Mouse (Mus musculus) megakaryocyte, embryonic 14.5 days (primary cell): ENCODE data around the gene Tnfsf12. TPM values are rescaled to one million over a fixed set of nuclear protein-coding genes. Genes with fewer than 3 reads are reported as not detected.

Experiments used
- H3K27me3 ChIP-seq: replicated peaks from 2 replicates; pipeline ENCODE3; 2012; ENCODE audit warnings: inconsistent platforms
- H3K36me3 ChIP-seq: replicated peaks from 2 replicates; pipeline ENCODE3; 2012; ENCODE audit warnings: low read length, inconsistent platforms, mixed read lengths
- H3K4me1 ChIP-seq: 2 replicates; pipeline ENCODE4 v1.6.1; 2012; ENCODE audit warnings: inconsistent platforms
- H3K4me3 ChIP-seq: replicated peaks from 2 replicates; pipeline ENCODE3; 2012; ENCODE audit warnings: moderate library complexity, mild to moderate bottlenecking, inconsistent platforms
- H3K9me3 ChIP-seq: 2 replicates; pipeline ENCODE4 v1.6.1; 2012; ENCODE audit warnings: inconsistent platforms
- FLI1 ChIP-seq: IDR thresholded peaks from 2 replicates; pipeline ENCODE4 v1.6.1; 2012; ENCODE audit warnings: low read length, inconsistent platforms, mixed read lengths
- GATA1 ChIP-seq: IDR thresholded peaks from 3 replicates; pipeline ENCODE4 v1.6.1; 2012; ENCODE audit warnings: mixed read lengths, low read length, inconsistent platforms, borderline replicate concordance
- polyA plus RNA-seq: library from polyadenylated mRNA; stranded (reverse); fragments of >175 nt; gene quantifications from 2 replicates; pipeline ENCODE4 v1.2.3, GENCODE M21; 2012; ENCODE audit warnings: low replicate concordance; ENCODE audit not compliant: insufficient read depth

Tnfsf12 gene
- polyA plus RNA-seq, 1 experiment = 13.1 TPM

GRCm38 (mm10) chr11:69665961-69666664, 29.5 kb downstream of the Tnfsf12 start, which contains the start of gene Cd68:
Gene Cd68 (minus strand): TSS chr11:69666153.
- peaks cover 71% of the 10 kb centered on the region for H3K36me3 ChIP-seq
- no peaks in the 10 kb centered on the region for H3K9me3 ChIP-seq
- H3K4me3 ChIP-seq = peak within 1 kb of the TSS; percentile 94
- H3K27me3 ChIP-seq = no peaks in the 10 kb centered on the region
- TF ChIP-seq FLI1 (no peak), GATA1 (no peak)
- H3K4me1 ChIP-seq = peaks cover 84% of the 10 kb centered on the region

GRCm38 (mm10) chr11:69665457-69665960, 30.1 kb downstream of the Tnfsf12 start:
- peaks cover 84% of the 10 kb centered on the region for H3K4me1 ChIP-seq

GRCm38 (mm10) chr11:69664841-69665240, 30.8 kb downstream of the Tnfsf12 start:
- H3K36me3 ChIP-seq = peaks cover 64% of the 10 kb centered on the region
- no peaks in the 10 kb centered on the region for H3K9me3 ChIP-seq
- H3K4me1 ChIP-seq = peaks cover 83% of the 10 kb centered on the region
- peak overlapping the region; percentile 94 for H3K4me3 ChIP-seq
- TF ChIP-seq GATA1 (no peak), FLI1 (no peak)
- no peaks in the 10 kb centered on the region for H3K27me3 ChIP-seq

More at GRCm38 (mm10) chr11:69665457-69665960, 30.1 kb downstream of the Tnfsf12 start:
- Histone ChIP-seq H3K27me3 (no peaks in the 10 kb centered on the region), H3K36me3 (peaks cover 66% of the 10 kb centered on the region), H3K4me3 (peak overlapping the region; percentile 94), H3K9me3 (no peaks in the 10 kb centered on the region)
- TF ChIP-seq FLI1 (no peak), GATA1 (no peak)

DNA sequence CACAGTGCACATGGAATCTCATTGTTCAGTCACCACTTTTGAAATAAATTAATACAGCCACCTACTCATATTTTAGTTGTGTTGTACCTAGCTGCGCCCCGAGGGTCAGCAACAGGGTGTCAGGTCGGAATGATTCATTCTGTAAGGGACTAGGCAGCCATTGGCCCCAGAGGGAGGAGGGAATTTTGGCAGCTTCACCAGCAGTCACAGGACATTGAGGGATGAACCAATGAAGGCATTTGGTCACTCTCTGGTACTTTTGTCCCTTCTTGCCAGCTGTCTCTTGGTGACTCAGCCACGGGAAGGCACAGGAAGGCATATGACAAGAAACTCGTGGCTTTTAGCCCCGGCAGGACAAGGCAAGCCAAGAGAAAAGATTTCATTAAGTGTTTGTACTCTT, 31.9 kb downstream of the Tnfsf12 start:
- Histone ChIP-seq H3K27me3 (no peaks in the 10 kb centered on the region), H3K9me3 (no peaks in the 10 kb centered on the region), H3K4me1 (peaks cover 80% of the 10 kb centered on the region), H3K4me3 (peak overlapping the region; percentile 94), H3K36me3 (peaks cover 59% of the 10 kb centered on the region)
- TF ChIP-seq FLI1 = no peak
- TF ChIP-seq GATA1 = no peak

DNA sequence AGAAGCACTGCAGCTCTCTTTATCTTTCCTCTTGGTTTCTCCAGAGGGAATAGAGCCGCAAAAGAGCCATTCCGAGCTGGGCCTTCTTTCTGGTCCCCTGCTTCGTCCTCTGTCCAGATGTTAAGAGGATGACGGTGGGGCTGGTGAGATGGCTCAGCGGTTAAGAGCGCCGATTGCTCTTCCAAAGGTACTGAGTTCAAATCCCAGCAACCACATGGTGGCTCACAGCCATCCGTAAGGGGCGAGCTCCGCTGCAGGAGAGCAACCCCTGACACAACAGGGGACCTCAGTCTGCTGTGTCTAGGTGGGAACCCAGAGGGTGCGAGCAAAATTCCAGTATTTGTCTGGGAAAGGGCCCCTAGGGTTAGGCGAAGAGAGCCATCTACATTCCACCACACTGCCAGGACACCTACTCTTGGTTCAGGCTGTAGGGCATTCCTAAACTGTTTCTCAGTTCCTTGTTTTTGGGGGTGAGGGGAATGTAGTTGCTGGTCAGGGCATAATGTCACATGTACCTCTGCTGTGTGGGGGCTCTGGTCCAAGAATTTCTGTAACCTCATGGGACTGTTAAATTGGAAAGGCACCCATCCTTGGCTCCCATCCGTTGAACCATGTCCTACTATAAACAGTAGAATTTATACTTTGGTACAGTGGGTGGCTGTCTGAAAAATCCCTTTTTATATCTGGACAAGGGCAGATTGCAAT, 32.5 kb downstream of the Tnfsf12 start:
- H3K4me3 ChIP-seq = peak overlapping the region; percentile 94
- peaks cover 80% of the 10 kb centered on the region for H3K4me1 ChIP-seq
- peaks cover 59% of the 10 kb centered on the region for H3K36me3 ChIP-seq
- no peaks in the 10 kb centered on the region for H3K9me3 ChIP-seq
- no peak for TF ChIP-seq FLI1
- no peak for TF ChIP-seq GATA1
- H3K27me3 ChIP-seq = no peaks in the 10 kb centered on the region

DNA sequence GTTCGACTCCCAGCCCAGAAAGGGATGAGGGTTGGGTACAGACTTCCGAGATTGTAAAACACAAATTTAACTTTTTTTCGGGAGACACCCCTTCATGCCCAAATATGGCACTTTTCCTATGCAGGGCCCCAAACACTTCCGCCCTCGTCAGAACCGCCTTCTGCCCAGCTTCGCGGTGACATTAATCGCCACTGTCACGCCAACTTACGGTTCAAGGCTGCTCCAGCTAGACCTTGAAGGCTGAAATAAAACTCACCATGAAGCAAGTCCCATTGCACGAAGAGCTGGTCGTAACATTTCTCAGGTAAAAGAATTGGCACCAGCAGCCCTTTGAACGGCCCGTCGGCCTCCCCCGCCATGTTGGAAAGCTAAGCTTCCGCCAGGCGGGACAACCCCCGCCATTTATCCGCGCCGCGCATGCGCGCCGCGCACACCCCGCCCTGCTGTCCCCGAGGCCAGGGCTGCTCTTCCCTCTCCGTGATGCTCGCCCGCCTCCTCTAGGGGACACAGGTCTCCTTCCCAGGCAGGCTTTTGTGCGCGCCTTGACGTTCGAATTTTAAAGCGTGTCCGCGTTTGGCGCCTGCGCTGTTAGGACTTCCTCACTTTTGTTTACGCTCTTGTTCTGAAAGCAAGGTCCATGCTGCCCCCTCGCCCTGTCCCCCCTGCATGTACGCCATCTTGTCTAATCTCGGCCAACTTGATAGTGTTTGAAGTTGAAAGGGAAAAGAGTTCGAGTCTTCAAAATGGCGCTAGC, 33.3 kb downstream of the Tnfsf12 start, which contains the start of gene Mpdu1:
TSS of gene Mpdu1 (minus strand) at position 430 of the 754 bp plus-strand sequence.
- Histone ChIP-seq H3K4me3 (peak within 1 kb of the TSS; percentile 94), H3K9me3 (no peaks in the 10 kb centered on the region), H3K36me3 (peaks cover 59% of the 10 kb centered on the region), H3K27me3 (no peaks in the 10 kb centered on the region), H3K4me1 (peaks cover 80% of the 10 kb centered on the region)
- no peak for TF ChIP-seq GATA1
- 0 out of 2 replicates have a peak, but pooled peaks have one; percentile 15 for TF ChIP-seq FLI1

GRCm38 (mm10) chr11:69661221-69661881, 34.3 kb downstream of the Tnfsf12 start:
- TF ChIP-seq GATA1 (no peak), FLI1 (no peak)
- peak overlapping the region; percentile 94 for H3K4me3 ChIP-seq
- peaks cover 87% of the 10 kb centered on the region for H3K4me1 ChIP-seq
- no peaks in the 10 kb centered on the region for H3K27me3 ChIP-seq
- H3K36me3 ChIP-seq = peaks cover 64% of the 10 kb centered on the region
- no peaks in the 10 kb centered on the region for H3K9me3 ChIP-seq

DNA sequence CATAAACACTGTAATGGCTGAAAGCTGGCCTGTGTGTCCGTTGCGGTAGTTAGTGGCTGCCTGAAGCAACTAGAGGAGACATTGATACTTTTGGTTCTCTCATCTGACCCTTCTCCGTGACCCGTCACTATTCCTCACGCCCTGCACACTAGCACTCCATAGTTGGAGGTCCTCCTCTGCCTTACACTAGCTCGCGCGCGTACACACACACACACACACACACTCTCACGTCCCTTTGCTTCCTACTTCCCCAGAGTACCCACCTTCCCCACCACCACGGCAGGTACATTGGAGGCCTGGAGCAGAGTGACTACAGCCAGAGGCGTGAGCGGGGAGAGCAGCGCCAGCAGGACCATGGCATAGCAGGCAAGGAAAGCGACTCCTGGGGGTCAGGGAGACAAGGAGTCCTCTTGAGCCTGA, 38.2 kb downstream of the Tnfsf12 start:
- TF ChIP-seq GATA1 (no peak), FLI1 (no peak)
- H3K4me1 ChIP-seq = peaks cover 63% of the 10 kb centered on the region
- H3K9me3 ChIP-seq = no peaks in the 10 kb centered on the region
- peak overlapping the region; percentile 10 for H3K4me3 ChIP-seq
- no peaks in the 10 kb centered on the region for H3K27me3 ChIP-seq
- H3K36me3 ChIP-seq = peaks cover 72% of the 10 kb centered on the region
